Mouse (Mus musculus) heart, adult 9 months (tissue): ENCODE data around the gene 2310039H08Rik.

Experiments
- DNase-seq, 2 experiments: peaks; one replicate each; pipeline ENCODE4 v3.0.0; 2022; ENCODE audit warnings: low spot score in 2 of 2

2310039H08Rik gene

DNA sequence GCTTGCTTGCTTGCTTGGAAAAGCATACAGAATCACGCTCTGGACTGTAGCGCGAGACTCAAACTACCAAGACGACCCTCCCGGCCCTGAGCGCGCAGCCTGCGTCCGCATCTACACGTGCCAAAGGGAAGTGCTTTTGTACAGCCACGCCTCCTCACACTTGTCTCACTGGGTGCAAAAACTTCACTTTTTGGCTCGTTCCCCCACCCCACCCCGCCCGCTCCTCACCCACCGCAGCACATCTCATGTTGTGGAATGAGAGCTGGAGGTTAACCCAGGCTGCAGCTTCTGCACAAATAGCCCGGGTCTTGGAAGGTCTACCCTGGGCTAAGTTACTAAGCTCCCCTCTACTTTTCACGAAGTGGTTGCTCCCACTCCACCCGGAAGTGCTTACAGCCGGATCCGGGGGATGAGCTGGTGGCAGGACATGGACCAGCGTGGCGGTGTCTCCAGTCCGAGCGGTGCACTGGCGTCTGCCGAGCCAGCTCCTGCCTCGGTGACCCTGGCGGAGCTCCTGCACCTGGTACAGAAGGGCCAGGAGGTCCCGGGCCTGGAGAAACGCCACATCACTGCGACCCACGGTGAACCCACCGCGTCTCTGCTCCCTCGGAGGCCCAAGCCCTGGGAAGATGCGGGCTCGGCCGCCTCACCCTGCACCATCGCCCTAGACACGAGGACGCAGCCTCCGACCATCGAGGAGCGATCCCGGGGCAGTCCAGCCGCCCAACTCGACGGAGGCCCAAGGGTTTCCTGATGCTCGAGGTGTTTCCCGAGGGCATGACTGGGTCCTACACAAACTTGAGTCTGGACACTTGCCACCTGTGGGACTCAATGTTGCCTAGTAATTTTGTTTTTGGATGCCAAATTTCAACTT lies at the start of gene 2310039H08Rik:
TSS of gene 2310039H08Rik (plus strand) at position 232 of the 874 bp plus-strand sequence.
- DNase-seq = peak; percentile 88 to 89

DNA sequence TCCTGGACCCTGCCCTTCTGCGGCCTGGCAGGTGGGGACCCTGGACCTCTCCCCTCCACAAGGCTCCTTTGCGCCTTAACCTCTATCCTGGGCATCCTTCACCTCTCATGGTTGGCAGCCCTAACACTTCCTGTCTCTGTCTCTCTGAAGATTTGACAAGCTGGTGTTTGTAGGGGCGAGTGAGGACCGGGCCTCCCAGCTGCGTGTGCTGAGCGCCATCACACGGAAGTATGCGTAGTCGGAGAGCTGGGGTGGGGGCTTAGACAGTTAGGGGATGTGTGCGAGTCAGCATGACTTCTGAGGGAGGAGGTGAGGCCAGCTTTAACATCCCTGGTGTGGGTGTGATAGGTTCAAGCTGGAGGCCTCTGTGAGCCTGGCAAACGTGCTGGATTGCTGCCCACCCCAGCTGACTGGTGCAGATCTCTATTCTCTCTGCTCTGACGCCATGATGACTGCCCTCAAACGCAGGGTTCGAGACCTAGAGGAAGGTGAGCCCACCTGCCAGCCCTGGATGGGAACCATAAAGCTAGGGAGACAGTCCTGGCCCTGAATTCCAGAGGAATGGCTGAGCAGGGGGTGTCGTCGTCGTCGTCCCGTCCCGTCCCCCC lies 47.9 kb upstream of the 2310039H08Rik start:
- no peak for DNase-seq

DNA sequence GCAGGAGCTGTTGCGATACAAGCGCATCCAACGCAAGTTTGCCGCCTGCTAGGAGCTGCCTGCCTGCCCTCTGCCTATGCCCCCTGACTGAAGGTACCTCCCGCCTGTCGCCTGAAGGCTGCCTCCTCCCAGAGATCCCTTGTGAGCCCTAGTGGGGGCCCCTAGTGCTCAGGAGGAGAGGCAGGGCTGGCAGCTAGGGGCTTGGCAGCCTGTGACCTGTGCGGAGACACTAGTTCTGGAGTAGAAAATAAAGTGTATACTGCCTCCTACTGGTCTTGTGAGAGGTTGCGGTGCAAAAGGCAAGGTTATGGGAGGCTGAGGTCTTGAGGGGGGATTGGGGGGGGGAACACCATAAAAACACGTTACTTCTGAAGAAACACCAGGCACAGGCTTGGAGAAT lies 47.2 kb upstream of the 2310039H08Rik start:
- DNase-seq = no peak

DNA sequence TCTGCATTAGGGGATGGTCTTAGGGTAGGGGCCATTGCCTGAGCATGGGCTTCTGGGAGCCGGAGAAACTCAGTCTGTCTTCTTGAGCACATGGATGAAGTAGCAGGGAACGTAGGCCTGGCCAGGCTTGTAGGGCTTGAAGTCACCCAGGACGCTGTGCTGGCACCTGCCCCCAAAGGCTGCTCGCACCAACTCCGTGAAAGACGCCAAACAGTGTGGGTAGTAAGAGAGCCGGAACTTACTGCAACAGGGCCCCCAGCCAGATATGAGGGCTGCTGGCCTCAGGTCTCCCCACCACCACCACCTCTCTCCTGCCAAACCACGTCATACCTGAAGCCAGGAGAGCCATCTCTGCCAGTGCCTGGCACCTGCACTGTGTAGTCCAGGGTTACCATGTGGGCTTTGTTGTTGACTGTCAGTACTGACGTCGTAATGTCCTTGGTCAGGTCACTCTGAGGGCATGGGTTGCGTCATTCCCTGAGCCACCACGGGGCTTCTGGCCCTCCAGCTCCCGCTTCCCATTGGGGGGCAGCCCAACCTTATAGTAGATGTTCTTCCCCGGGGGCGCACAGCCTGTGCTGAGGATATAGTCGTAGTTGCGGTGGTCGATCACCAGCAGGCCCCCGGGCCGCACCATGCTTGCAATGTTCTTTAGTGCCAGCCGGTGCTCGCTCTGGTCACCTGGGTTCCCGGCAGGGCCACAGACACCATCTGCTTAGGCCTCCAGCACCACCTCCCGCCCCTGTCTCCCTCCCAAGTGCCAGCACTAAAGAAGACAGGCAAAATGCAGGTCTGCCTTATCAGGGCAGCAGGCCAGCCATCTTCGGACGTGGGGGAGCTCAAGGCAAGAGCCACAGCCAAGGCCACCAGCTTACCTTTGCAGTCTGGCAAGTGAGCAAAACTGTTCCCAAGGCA lies 46.4 kb upstream of the 2310039H08Rik start:
- DNase-seq = no peak

DNA sequence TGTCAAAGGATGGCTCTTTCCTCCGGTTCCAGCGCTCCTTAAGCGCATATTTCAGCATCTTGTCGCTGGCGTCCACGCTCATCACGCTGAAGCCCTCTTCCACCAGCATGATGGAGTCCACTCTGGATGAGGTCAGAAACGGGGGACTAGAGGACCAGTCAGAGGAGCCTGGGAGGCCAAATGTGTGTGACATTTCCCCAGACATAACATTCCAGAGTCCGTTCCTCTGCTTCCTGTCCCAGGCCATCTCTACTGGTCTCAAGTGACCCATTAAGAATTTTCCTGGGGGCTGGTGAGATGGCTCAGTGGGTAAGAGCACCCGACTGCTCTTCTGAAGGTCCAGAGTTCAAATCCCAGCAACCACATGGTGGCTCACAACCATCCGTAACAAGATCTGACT lies 45.2 kb upstream of the 2310039H08Rik start:
- no peak for DNase-seq

DNA sequence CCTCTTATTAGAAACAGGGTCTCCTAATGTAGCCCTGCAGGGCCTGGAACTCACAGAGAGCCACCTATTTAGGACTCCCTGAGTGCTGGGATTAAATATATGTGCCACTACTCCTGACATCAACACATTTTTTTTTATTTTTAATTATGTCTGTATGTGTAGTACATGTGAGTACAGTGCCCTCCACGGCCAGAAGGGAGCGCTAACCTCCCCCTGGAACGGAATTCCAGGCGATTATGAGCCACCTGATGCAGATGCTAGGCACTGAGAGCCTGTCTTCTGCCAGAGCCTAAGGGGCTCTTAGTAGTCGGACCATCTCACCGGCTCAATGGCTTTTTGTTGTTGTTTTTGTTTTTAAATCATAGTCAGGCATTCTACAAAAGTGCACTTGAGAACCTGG lies 44.4 kb upstream of the 2310039H08Rik start:
- DNase-seq = no peak

DNA sequence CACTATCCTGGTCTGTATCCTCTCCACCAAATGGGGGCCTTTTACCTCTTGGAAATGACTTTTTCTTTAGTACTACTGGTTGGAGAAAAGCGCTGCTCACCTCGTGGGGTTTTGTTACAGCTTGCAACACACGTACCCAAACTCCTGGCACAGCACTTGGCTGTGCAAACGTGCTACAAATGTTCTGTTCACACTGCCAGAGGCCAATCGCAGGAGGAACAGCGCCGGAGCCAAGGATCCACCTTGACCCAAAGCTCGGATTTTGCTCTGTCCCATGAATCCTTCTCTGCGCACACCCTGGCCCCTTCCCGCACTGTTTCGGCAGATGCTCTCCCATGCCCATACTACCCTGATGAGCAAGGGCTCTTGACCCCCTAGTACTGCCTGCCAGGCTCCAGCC lies 43.9 kb upstream of the 2310039H08Rik start:
- no peak for DNase-seq

DNA sequence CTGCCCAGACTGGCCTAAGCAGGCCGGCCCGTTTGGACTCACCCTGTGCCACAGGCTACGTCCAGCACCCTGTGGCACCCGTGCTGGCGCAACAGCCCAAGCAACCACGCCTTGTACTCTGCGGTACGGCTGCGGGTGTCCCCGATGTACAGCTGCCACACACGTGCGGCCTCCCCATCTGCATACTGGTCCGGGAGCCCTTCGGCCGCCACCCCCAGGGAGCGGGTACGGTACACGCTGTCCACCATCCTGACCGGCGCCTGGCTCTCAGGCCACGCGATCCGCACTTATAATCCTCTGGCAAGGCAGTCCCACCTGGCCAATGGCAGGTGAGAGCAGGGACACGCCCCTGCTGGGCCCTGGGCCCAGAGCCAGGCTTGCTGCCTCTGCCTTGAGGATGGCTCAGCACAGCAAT lies 43.5 kb upstream of the 2310039H08Rik start, which contains the start of gene Gnmt:
TSS of gene Gnmt (minus strand) at position 265 of the 415 bp plus-strand sequence.
- DNase-seq = no peak

DNA sequence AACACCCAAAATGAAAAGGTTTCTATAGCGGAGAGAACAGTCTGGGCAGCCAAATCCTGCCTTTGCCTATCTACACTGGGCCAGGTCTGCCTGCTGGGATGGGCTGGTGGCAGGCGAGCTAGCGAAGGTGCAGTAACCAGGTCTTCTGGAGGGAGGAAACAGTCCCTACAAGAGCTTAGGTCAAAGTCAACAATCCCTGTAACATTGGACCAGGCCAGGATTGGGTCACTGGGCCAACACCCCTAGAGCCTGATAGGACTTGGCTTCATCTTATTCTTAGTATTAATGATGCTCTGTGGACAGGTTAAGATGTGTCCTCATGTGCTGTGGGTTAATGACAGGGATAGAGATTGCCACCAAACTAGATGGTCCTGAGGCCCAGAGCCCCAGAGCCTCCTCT lies 38.4 kb upstream of the 2310039H08Rik start:
- DNase-seq = no peak

DNA sequence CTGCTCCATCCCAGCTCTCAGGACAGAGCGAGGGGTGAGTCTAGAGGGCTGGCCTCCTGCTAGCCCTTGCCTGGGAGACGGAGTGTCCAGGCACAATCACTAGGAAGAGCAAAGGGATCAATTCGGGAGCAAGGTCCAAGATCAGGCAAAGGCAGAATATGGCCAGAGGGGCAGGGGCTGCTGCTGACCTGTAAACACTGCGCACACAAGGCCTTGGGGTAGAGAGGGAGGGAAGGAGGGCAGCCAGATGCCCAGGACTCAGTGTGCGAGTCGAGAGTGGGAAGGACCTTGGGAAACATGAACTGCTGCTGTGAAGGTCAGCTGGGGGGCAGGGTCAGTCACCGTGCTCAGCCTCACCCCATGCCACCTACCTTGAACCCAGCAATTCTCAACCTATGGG lies 37.1 kb upstream of the 2310039H08Rik start:
- no peak for DNase-seq

DNA sequence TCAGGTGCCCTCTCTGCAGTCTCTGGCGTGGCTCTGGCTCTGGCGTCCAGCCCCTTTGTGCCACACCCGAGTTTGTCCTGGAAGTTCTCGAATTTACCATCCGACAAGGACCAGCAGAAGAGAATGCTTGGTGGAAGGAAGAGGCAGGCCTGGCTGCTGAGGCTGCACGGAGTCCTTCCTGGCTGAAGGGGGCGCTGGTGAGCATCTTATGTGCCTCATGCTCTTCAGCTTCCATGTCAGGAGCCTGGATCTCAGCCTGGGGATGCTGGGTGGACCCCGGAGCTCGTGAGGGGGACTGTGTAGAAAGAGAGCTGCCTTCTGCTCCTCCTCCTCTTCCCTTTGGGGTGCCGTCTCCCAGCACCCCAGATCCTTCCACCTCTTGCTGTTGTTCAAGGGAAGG lies 36.3 kb upstream of the 2310039H08Rik start:
- DNase-seq = no peak

DNA sequence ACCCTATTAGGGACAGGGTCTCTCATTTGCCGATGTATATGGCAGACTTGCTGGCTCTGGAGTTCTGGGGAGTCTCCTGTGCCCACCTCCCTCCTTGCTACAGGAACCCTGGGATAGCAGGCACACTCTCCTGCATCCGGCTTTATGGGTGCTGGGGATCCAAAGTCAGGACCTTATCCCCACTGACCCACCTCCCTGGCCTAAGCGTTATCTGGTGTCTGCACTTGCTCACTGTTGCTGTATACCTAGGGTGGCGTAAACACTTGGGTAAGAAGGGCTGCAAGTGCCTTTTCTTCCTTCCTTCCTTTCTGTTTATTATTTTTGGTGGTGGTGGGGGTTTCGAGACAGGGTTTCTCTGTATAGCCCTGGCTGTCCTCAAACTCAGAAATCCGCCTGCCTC lies 31.1 kb upstream of the 2310039H08Rik start:
- no peak for DNase-seq

DNA sequence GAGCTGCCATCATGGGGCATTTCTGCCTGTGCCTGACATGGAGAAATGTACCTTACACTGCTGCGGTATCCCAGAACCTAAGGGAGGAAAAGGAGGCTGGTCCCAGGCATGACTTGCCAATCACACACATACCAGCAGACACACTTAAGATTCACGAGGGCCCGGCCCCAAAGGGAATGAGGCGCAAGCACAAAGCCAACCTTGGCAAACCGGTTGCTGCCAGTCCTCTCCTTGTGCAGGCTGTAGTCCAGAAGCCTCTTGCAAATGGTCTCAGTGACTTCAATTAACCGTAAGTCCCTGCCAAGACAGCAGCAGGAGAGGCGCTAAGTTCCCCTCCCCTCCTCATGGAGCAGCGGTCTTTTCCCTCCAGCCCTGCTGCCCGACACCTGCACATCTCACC lies 29.4 kb upstream of the 2310039H08Rik start:
- no peak for DNase-seq

DNA sequence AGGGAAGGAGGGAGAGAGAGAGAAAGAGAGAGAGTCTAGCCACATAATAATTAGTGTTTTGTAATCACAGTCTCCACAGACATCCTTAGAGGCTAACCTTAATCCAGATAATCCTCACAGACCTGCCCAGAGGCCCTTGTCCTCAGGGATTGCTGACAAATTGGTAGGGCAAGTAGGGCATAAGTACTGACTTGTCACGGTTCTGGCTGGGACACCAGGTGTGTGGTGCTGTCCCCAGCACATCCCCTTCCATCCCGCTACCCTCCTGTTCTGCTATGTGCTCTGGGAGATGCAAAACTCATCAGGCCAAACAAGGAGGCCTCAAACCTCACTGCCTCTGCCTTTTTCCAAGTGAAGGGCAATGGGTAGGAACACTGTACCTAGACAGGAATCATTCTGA lies 26.9 kb upstream of the 2310039H08Rik start:
- DNase-seq = no peak

DNA sequence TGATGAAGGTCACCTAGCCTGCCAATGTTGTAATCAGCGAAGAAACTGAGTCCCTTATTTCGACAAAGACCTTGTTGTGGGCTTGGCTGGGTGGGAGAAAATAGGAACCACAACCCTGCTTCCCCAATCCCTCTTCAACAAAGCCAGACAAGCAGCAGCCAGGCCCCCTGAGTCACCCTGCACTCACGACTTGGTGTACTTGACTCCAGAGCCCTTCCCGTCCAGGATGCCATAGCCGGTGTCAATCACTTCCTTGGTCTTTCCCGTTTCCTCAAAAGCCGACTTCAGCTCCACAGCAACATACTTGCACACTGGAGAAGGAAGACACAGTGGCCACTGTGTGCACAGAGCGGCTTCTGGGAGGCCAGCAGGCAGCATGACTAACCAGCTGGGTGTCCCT lies 25.2 kb upstream of the 2310039H08Rik start:
- DNase-seq = no peak

DNA sequence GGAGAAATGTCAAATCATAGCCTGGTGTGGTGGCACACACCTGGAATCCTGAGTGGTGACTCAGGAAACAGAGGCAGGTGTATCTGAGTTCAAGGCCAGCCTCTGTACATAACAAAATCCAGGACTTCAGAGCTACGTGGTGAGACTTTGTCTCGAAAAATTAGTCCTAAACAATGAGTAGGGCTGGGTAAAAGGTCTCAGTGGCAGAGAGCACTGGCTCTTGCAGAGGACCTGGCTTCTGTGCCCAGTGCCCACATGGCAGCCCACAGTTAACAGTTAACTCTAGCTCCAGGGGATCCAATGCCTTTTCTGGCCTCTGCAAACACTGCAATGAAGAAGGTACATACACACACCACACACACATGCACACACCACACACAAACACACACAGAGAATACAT lies 24.6 kb upstream of the 2310039H08Rik start:
- no peak for DNase-seq

DNA sequence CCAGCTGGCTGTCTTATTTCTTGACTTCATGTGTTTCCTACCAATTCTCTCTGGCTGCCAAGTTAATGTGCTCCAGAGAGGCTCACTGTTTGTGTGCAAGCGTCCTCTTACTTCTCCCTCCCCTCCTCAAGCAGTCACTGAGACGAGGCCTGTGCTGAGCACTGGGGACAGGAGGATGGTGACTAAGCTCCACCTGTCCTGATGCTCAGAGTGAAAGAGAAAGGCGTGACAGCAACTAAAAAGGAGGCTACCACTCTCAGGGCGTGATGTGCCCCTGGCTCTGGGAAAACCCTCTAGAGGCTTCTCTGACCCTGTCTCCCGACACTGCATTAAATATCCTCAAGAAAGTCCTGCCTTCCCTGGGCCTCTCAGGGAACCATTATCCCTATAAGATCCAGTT lies 23.2 kb upstream of the 2310039H08Rik start:
- no peak for DNase-seq

DNA sequence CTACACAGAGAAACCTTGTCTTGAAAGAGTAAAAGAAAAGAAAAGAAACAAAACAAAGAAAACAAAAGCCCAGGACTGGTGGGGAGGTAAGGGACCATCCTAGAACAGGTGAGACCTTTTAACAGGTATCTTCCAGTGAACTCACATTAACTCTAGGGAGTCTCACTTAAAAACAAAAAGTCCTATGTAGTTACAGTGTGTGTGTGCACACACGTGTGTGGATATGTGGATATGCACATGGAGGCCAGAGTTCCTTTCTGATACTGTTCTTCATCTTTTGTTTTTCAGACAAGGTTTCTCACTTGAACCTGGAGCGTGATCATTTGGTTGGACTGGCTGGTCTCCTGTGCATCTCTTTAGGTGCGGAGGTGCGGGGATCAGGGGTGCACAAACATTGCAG lies 21.9 kb upstream of the 2310039H08Rik start:
- DNase-seq = no peak

DNA sequence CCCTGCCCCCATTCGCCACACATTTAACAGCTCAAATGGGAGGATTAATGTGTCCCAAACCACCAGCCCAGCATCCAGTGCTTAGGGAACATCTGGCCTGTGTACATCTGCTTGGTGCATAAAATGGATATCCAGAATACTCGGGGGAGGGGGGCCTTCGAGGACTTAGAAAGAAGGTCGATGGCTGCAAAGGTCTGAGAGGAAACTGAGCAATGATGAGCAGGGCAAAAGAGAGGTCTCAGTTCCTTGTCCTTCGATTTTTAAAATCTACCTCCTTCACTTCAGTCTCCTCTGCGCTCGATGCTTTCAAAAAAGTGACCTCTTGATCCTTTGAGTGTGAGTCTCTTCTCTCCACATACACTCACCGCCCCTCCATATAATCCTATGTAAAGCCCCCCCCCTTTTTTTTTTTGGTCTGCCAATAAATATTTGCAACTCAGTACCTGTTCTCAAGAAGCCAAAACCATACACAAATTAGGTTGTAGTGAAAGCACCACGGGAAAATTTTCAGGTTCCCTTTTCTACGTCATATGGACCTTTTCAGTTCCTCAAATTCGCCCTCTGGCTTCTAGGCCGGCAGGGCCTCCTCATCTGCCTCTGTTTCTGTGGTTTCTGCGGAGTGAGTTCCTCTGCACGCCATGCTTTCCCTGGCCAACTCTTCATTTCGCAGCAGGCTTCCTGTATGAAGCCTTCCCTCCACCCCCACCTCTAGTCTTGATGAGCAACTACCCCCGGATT lies 21.2 kb upstream of the 2310039H08Rik start:
- peak; percentile 72 to 81 for DNase-seq

DNA sequence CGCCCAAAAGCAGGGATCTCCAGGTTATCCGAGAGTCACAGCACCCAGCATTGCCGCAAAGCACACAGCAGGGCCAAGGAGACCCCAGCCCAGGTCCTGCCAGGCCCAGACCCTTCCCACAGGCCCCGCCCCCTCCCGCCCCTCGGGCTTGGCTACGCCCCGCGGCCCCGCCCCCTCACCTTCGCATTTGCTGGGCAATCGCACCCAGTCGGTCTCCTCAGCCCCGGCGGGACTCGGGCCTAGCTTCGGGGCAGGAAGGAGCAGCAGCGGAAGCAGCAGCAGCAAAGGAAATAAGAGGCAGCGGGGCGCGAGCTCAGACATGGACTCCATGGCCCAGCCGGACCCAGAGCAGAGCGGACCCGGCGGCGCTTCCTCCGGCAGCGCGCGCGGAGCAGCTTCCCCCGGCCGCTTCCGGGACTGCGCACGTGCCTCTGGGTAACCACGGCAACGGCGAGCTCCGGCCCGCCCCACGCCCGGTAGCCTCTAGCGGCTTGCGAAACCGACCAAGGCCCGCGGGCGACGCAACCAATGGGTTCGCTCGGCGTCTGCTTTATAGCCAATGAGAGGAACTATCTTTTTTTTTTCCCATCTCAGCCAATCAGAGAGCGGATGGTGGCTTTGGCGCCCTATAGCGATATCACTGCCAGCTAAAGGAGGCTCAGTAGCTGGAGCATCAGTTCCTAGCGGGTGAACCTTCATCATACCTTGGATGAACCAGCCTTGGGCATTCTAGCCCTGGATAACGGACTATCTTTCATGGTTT lies 20.5 kb upstream of the 2310039H08Rik start, which contains the start of gene Cnpy3:
TSS of gene Cnpy3 (minus strand) at position 421 of the 763 bp plus-strand sequence.
- DNase-seq = peak; percentile 97

DNA sequence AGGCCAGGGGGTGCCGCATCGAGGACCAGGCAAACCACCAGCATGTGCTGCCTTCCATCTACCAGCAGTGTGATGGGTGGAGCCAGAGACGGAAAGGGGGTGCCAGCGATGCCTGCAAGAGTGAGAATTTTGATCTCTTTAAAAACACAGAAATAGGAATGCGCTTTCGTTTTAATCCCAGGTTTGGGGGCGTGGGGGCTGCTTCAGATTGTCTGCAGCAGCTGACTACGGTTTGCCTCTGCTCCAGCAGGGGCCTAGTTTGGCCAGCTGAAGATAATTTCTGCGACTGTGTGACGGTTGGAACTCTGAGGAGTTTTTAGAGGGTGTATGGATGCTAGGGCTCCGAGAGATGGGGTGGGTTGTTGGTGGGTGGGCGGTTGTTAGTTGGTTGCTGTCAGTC lies 13.7 kb upstream of the 2310039H08Rik start:
- DNase-seq = no peak
